Mouse (Mus musculus): ENCODE results near the gene Myrf.

Gene Myrf

DNA sequence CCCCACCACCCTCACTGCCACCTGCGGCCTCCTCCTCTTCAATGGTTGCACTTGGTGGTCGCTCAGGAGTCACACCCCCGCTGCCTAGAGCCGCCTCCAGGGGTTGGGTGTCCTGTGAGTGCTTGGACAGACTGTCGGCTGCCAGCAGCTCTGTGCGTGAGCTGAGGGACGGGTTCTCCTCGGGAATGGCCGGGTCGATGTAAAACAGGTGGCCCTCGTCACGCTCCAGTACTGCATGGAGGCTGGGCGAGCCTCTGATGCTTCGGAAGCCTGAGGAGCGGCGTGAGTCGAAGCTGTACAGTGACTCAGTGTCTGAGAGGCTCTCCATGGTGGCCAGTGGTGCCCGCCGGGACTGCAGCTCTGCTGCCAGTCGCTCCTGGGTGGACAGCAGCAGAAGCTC lies 7.6 kb upstream of the Myrf start:
- DNase-seq (ENCODE audit: low read depth), result no peak

GRCm38 (mm10) chr19:10247165-10247564 lies 6.6 kb upstream of the Myrf start:
- no peak for DNase-seq (ENCODE audit: low read depth)

- peak; percentile 19 for DNase-seq (ENCODE audit: low read depth)
Measured at GRCm38 (mm10) chr19:10244183-10244582, 3.6 kb upstream of the Myrf start.

GRCm38 (mm10) chr19:10242916-10243315 lies 2.4 kb upstream of the Myrf start:
- no peak for DNase-seq (ENCODE audit: low read depth)

DNA sequence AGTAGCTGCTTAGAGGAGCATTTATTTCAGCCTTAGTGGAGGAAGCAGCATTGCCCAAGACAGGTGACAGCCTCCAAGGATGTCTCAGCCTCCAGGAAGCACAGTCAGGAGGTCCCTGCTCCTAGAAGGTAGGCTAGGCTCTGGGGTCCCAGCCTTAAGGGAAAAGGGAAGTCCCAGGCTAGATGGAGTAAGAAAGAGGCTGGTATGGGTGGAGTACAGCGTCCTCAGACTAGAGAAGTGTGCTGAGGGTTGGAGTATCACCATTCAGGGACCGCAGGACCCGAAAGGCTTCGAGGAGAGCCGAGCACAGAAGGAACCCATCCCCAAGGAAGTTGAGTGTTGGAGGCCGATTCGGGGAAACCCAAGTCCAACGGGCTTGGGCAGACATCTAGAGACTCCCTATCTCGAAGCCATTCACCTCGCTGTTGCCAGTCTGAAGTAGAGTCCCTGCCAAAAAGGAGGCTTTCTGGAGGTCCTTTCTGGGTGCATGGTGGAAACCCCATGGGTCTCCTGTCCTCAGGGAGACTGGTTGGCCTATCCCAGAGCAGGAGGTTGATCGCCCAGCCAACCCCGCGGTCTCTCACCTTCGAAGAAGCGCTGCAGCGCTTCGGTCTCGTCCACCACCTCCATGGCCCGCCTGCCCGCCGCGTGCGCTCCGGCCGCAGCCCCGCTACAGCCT lies 434 bp downstream of the Myrf start:
- no peak for DNase-seq (ENCODE audit: low read depth)

- peak; percentile 3 for DNase-seq (ENCODE audit: low read depth)
Measured at GRCm38 (mm10) chr19:10239419-10239818, 1.1 kb downstream of the Myrf start.

DNA sequence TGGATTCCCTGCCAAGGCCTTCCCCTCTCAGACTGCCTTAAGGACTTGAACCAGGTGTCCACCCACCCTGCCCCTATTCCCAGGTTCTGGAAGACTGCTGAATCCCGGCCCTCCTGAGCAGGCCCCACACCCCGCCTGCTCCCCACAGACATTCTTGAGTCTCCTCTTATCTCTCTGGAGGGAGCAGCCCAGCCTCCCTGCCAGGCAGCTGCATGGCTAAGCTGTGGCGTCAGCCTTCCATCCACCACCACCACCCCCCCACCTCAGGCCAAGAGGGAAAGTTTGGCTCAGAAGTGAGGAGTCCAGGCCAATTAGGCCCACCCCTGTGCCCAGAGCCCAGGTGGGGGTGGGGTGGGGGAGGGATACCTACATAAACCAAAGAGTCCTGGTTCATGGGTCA lies 2.1 kb downstream of the Myrf start:
- DNase-seq (ENCODE audit: low read depth), result no peak

- no peak for DNase-seq (ENCODE audit: low read depth)
Measured at GRCm38 (mm10) chr19:10235784-10236565, 4.6 kb downstream of the Myrf start.

DNA sequence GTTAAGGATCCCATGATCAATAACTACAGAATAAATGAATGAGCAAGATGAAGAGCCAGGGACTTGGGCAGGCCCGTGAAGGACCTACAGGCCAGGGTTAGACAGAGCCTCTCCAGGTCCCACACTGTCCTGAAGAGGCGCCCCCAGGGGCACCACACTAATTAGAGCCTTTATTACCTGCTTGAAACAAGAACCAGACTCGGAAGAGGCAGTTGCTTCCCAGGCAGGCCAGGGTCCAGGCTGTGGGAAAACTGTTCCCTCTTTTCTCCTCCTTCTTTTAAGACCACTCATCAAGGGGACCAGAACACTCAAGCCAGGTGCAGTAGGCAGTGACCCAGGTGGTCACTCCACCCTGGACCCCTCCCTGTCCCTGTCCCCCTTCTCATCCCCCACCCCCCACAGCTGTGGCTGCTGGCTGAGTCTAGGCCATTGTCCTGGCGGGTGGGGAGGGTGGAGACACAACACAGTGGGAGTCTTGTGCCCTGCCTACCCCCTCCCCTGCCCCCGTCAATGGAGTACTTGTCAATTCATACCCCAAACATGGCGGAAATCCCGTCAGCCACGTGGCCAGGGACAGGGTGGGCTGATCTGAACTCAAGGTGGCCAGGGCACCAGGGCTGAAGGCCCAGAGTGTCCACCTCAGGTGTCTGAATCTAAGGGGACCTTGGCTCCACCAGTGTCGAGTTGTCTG lies 8.1 kb downstream of the Myrf start:
- no peak for DNase-seq (ENCODE audit: low read depth)

DNA sequence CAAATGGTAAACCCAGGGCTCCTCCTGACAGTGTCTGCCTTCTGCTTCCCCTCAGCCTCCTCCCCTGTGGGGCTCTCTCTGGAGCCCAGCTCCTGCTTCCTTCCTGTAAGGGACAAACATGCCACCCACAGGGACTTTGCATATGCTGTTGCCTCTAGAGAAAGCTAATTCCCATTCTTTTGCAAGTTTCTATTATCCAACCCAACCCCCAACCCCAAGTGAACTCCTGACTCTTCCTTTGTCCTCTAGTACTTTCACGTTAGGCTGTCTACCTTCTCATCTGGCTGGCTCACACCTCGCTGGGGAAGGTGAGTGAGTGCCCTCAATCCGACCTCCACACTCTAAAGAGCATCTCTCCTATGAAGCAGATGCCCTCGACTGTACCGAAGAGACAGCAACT lies 8.7 kb downstream of the Myrf start:
- no peak for DNase-seq (ENCODE audit: low read depth)

DNA sequence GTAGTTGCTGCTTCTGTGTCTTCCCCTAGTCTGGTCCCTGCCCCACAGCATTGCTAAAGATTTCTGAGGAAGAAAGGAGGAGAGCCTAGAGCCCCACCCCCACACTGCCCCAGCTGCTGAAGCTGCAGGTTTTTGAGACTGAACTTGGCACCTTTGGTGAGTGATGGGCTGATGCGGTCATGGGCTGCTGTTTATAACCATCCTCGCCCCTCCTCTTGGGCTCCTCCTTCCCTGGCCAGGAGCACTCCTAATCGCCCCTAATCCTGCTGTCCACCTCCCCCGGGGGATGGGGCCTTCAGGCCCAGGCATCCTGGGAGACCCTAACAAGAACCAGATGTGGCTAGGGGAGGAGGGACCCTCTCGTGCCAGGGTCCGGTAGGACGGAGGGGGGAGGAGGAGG lies 9.5 kb downstream of the Myrf start:
- no peak for DNase-seq (ENCODE audit: low read depth)

GRCm38 (mm10) chr19:10225767-10226166 lies 14.8 kb downstream of the Myrf start:
- no peak for DNase-seq (ENCODE audit: low read depth)

DNA sequence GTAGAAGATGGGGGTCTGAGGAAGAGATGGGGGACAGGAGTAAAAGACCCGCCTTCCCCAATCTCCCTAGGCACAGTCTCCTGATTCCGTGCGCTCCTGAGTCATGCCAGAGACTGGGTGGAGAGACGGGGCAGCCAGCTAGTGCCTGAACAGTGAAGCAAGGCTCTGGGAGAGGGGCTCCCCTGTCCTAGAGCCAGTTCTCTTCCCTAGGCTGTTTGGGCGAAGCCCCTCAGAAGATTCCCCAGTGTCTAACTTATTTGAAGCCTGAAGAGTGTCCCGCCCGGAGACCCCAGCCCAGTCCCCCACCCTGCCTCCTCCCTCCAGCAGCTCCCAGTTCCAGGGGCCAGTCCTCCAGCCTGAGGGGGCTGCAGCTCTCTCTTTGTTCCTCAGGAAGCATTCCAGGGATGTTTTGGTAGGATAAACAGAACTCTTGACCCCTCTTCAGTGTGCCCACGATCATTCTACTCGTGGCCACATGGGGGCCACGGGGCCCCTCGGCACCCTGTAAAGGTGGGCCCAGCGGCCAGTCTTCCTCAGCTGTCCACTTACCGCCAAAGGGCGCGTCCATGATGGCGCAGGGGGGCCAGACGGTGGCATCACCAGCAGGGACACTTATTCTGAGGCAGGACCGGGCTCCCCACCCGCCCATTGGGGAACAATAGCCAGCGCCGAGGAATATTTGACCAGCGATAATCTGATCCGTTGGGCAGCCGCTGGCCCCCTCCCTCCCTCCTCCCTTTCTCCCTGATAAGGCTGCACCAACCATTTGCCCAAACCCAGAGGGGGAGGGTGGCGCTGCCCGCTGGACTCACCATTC lies 15.7 kb downstream of the Myrf start:
- DNase-seq (ENCODE audit: low read depth), result no peak

DNA sequence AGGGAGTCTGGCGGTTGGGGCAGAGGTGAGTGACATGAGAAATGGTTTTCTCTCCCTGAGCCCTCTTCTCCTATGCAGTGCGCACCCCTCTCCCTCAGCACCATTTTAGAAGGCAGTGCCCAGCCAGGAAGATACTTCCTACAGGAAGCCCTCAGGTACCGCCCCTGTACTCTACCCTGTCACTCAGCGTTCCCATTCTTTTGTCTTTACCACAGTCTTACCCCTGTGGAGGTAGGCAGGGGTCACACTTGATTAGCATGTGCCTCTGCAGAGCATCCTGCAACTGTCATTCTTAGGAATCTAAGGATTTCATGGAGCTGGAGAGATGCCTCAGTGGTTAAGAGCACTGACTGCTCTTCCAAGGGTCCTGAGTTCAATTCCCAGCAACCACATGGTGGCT lies 17.0 kb downstream of the Myrf start:
- DNase-seq (ENCODE audit: low read depth), result no peak

DNA sequence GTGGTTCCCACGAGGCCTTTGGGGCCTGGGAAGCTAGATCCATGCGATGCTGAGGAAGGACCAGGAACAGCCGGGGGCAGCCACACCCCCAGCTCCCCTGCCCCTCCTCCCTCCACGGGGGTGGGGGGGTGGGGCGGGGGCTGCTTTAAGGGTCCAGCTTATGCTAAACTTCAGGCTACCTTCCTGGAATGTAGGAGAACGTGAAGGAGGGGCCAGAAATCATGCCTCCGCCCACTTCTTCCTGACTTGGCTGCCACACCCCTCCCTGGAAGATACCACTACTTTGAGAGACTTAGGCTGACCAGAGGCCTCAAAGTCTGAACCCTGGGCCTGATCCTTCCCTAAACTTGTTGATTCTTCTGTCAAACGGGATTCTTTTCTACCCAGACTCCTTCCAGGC lies 17.9 kb downstream of the Myrf start:
- no peak for DNase-seq (ENCODE audit: low read depth)

- no peak for DNase-seq (ENCODE audit: low read depth)
Measured at GRCm38 (mm10) chr19:10221585-10221984, 19.0 kb downstream of the Myrf start.

GRCm38 (mm10) chr19:10219593-10219992 lies 21.0 kb downstream of the Myrf start:
- DNase-seq (ENCODE audit: low read depth), result no peak

- DNase-seq (ENCODE audit: low read depth), result peak; percentile 64
Measured at GRCm38 (mm10) chr19:10219108-10219507, 21.4 kb downstream of the Myrf start.

DNA sequence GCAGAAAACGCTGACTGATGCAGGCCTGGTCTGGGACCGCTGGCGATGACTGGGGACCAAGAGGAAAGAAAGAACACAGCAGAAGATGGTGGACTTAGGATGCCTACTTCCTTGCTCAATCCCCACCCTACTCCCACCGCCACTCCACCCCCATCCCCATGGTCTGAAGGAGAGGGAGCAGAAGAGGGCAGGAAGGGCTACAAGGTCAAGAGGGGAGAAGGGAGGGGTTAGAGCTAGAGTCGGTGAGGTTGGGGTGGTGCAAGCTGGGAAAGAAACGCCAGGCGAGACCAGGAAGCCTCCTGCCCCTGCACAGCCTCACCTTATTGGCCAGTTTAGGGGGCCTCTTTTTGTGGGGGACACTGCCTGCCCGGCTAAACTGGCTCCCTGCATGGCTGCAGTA lies 24.4 kb downstream of the Myrf start:
- no peak for DNase-seq (ENCODE audit: low read depth)

DNA sequence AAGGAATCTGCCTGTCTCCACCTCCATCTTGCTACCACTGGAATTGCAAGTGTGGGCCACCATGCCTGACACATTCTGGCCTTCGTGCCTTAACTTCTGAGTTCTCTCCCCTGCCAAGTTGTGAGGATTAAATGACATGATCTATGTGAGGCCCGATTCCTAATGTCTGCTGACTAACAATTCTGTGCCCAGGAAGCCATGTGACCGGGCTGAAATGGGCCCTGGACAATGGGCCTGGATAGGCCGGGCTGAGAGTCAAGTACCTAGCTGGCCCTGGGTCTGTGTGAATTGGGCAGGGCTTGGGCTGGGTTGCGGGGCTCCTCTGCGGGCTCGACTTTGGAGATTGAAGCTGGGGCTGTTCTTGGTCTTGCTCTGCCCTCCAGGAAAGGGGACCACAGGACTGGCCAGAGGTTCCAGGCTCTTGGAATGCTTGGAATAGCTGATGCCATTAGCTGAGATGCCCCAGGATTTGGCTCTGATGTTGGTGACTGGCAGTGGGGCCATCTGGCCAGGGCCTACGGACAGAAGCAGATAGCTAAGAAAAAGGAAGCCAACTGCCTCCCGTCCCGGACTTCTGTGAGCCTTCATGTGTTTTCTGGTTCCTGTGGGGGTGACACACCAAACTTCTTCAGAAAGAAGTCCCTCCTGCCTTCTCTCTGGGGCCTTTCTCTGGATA lies 26.6 kb downstream of the Myrf start:
- no peak for DNase-seq (ENCODE audit: low read depth)

DNA sequence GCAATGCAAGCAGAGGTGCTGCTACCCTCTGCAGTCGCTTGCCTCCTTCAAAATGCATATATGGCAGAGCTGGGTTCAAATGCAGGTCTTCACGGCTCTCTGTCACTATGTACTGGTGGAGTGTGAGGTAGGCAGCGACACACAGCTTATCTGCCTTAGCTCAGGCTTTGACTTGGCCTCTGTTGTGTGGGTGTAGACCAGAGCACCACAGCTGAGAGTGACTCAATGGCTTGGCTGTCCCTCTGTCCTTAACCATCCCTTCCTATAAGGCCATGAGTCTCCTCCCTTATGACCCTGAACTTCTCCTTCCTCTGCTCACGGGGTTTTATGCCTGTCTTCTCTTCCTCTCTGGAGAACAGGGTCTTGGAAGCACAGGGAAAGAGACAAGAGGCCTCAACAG lies 29.7 kb downstream of the Myrf start:
- DNase-seq (ENCODE audit: low read depth), result no peak

DNA sequence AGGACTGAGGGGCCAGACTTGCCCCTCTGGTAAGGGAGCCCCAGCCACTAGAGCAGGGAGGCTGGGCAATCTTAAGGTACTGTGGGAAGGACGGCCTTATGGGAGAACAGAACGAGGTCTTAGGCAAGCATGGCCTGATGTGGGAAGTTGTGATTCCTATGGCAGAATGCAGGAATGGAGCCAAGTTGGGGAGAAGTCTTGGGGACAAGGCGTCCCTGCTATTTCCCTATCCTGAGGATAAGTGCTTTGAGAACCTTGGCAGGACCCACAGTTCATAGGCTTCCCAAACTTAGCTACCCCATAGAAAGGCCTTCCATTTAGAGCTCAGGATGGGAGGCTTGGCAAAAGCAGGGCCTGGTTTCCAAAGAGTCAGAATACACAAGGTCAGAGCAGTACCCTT lies 31.7 kb downstream of the Myrf start:
- DNase-seq (ENCODE audit: low read depth), result no peak
